Mouse (Mus musculus) thymus, adult 2 months (tissue): ENCODE measurements around the gene Eid1.

Experiments used
- CTCF ChIP-seq: fragments of 200-500 bp; IDR thresholded peaks from 2 replicates; pipeline ENCODE4 v1.5.1; 2012; ENCODE audit warnings: mild to moderate bottlenecking, control low read depth, low read length, moderate library complexity, borderline replicate concordance; ENCODE audit not compliant: control insufficient read depth, poor library complexity, insufficient read depth; ENCODE audit errors: extremely low read depth
- POLR2A ChIP-seq: fragments of 200-500 bp; IDR thresholded peaks from 2 replicates; pipeline ENCODE4 v1.6.1; 2012; ENCODE audit warnings: mild to moderate bottlenecking, low read length, control low read depth, moderate library complexity; ENCODE audit not compliant: control insufficient read depth, poor library complexity, insufficient read depth; ENCODE audit errors: extremely low read depth

DNA sequence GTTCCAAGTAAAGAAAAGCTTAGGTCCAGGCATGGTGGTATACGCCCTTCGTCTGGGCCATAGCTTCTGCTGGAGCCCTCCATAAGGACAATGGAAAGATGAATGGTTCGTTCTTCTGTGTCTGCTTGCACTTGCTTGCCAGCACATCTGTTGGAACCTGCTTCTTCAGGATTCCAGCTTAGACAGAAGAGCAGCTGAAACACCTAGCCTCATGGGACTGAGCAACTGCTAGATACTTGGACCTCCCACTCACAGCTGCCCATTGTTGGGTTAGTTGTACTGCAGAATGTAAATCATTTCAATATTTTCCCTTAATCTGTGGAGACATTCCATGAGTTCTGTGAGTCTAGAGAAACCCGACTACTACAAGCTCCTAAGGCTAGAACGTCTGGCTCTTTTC, 22.9 kb upstream of the Eid1 start:
- TF ChIP-seq CTCF: no peak
- no peak for TF ChIP-seq POLR2A
